Mouse (Mus musculus) heart, adult 18-20 months (tissue): Measurements from ENCODE around the gene Nudt5. TPM values are rescaled to one million over a fixed set of nuclear protein-coding genes. Genes with fewer than 3 reads are reported as not detected.
A peak's percentile ranks its signal among the peaks of the same experiment; 100 is the strongest.

Source experiments
- DNase-seq, 2 experiments: peaks; one replicate each; pipeline ENCODE4 v3.0.0; 2021 to 2022; ENCODE audit warnings: mixed read lengths in 1 of 2
- total RNA-seq, 2 experiments: library from RNA; stranded (reverse); gene quantifications; 2 replicates each; pipeline ENCODE4 v1.2.3; 2021

The Nudt5 gene
- total RNA-seq, 2 experiments from 2014 or later: 12.5 to 14.1 TPM

DNA sequence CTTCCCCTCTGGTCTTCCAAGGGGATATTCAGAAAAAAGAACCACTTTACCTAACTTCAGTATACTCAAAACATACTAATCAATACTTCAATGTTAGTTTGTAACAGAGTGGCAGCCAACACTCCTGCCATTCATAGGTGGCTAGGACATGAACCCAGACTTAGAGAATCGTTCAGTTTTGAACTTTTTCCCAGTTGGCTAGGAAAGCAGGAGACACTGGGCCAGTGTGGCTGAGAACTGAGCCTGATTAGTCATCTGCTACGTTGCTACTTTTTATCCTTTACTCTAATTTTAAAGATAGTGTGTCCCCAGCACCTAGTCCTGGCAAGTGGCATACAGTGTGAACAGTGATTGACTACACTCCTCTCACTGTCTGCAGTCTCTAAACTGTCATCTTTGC is 22.9 kb downstream of the Nudt5 start:
- DNase-seq: no peak

DNA sequence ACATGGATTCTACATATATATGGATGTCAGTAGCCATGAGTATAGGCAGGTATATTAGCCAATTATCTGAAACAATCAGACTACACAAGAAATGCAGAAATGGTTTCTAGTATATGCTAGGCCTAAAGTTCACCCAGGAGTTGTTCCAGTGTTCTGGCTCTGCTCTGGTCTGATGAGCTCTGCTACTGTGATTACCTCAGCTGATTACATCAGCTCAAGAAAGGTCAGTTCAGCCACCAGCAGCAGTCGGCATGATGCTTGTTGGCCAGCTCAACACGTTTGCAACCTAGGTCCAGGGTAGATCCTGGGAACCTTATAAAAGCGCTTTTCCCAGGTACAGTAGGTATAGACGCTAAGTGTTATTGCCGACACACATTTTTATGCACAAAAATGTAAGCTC is 24.9 kb downstream of the Nudt5 start:
- DNase-seq: no peak

GRCm38 (mm10) chr2:5877446-5877845 is 32.6 kb downstream of the Nudt5 start:
- DNase-seq: no peak

- DNase-seq: no peak
Measured at GRCm38 (mm10) chr2:5888865-5889264, 44.0 kb downstream of the Nudt5 start.

DNA sequence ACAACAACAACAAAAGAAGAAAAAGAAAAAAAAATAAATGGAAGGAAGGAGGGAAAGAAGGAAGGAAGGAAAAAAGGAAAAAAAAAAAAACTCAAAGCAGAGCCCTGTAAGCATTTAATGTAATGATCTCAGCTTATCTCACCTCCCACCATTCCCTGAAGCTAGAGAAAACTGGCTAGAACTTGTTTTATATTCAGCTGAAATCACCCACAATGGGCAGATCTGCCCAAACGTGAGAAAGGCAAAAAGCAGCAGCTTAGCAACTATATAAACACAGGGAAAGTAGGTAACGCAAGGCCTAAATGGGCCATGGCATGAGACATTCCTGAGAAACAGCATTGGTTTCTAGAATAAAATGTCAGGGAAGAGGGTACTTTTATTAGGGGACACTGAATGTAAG is 44.6 kb downstream of the Nudt5 start:
- no peak for DNase-seq

GRCm38 (mm10) chr2:5894296-5894695 is 49.5 kb downstream of the Nudt5 start:
- DNase-seq: peak in 1 of 2 experiments; percentile 12

DNA sequence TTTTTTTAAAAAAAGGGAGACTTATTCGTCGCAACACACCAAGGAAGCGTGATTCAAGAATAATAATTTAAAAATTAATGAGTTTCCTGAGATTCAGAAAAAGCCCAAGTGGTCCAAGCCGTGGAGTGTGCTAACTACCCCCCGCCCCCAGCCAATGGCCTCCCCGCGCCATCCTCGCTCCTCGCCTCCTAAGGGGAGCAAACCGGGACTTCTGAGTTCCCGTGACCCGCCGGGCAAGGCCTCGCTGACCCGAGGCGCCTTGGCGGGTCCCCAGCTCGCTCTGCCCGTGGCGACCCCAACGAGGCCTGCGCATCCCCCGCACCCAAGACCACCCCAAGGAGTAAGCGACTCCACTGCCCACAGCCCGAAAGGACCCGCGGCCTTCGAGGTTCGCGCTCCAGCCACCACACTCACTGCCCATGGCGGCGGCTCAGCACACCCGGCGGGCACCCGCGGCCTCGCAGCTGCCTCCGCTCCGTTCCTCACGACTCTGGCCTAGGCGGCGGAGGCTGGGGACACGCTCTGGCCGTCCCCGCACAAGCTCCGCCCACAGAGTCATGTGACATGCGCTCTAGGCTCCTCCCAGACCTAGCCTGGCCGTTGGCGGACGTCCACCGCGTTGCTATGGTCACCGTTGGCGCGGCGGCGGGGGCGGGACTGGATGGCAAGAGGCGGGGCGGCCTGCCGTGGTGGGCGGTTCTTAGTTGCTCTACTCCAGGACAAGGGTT is 50.2 kb downstream of the Nudt5 start, which contains the start of gene Sec61a2:
Gene Sec61a2, minus strand, starts transcription at position 590 of the 728 bp plus-strand sequence.
- DNase-seq: peak; percentile 98 to 100

DNA sequence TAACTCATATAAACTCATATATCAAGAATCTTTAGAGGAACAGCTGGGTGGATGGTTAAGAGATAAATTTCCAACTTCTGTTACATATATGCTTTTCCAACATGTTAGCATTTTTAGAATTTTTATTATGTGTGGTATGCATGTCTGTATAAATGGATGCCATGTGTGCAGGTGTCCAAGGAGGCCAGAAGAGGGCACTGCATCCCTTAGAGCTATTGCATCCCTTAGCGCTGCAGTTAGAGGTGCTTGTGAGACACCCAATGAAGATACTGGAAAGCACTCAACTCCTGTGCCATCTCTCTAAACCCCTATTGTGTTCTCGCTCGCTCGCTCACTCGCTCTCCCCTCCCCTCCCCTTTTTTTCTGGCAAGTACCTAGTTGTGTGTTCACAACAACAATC is 55.3 kb downstream of the Nudt5 start:
- no peak for DNase-seq

- DNase-seq: peak; percentile 14 to 36
Measured at GRCm38 (mm10) chr2:5906092-5906491, 61.3 kb downstream of the Nudt5 start.

GRCm38 (mm10) chr2:5906625-5907024 is 61.8 kb downstream of the Nudt5 start:
- peak; percentile 7 to 57 for DNase-seq

DNA sequence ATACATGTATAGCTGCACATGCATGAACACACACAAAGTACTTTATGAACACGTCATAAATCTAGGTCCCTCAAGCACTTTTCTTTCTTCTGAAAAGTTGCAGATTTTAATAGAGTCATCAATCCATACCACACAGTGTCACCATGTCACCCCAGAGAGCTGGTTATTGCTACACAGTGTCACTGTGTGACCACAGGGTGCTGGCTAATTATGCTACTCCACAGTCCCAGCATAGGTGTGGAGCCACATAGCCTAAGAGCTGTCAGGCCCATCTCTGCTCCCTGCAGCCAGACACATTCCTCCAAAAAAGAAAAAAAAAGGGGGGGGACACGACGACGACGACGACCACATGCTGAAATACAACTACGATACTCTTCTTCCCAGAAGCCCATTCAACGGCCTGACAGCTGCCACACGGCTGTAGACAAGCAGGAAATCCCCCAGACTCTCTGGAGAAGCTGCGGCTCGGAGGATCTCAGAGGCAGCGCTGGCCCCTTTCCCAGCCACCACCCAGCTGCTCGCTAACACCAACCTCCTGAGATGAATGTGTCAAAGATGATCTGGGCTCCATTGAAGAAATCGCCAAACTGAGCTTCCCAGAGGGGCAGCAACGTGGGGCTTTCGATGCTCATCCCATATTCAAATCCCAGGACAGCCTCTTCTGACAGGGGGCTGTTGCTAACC is 66.6 kb downstream of the Nudt5 start:
- no peak for DNase-seq

Other genes starting within 250 kb of the Nudt5 start
- 1 to 10 TPM; 3.9 to 4.8 TPM for gene Camk1d, start 130.5 kb upstream of the Nudt5 start, total RNA-seq
- gene Cdc123, start 145 bp downstream of the Nudt5 start, total RNA-seq: 10 to 100 TPM; 90.1 to 98.7 TPM
- gene Gm13199, start 17.9 kb downstream of the Nudt5 start, total RNA-seq: not detected
- gene Sec61a2, start 50.4 kb downstream of the Nudt5 start, total RNA-seq: 10 to 100 TPM; 10.2 to 11.0 TPM
- 1 to 10 TPM; 4.2 to 5.1 TPM for gene Dhtkd1, start 97.8 kb downstream of the Nudt5 start, total RNA-seq
- gene Upf2, start 106.5 kb downstream of the Nudt5 start, total RNA-seq: 10 to 100 TPM; 19.4 to 20.5 TPM